Mouse (Mus musculus) ES-E14 (cell line): ENCODE results near the gene Phf21a.

Experiments used
- HCFC1 ChIP-seq: IDR thresholded peaks from 2 replicates; pipeline ENCODE4 v1.6.1; 2012; ENCODE audit warnings: low read length, inconsistent platforms, borderline replicate concordance; ENCODE audit not compliant: insufficient read depth
- MAFK ChIP-seq: IDR thresholded peaks from 2 replicates; pipeline ENCODE4 v1.6.1; 2014; ENCODE audit warnings: mild to moderate bottlenecking, low read depth, low read length, inconsistent platforms; ENCODE audit not compliant: insufficient read depth

GRCm38 (mm10) chr2:92360893-92361292, 268.0 kb downstream of the Phf21a start:
- no peak for TF ChIP-seq MAFK
- no peak for TF ChIP-seq HCFC1
